Comparison of ENCODE assay signal across 23 mouse cellular contexts in genomic region chr8:80491562-80491961, GRCm38 (mm10). TPM values are rescaled to one million over a fixed set of nuclear protein-coding genes. Genes with fewer than 3 reads are reported as not detected.
DNase-seq lines count a peak whose midpoint lies in the region; ATAC-seq and TF ChIP-seq lines count a peak whose summit lies in the region.
"Had no signal": no experiment of that assay in that cellular context is flagged by ENCODE, and none has a peak within 500 bp of the region (broad histone marks: within the 10 kb centered on the region; RNA-seq: fewer than 3 reads in every experiment).

No protein-coding gene starts in this region.

- no peak overlapping the region for H3K9ac ChIP-seq in intestine, postnatal 0 days (ENCODE audit: low read depth, low read length)
- no peak overlapping the region for H3K9ac ChIP-seq in intestine, embryonic 15.5 days
- H3K9ac ChIP-seq in liver, embryonic 13.5 days = peak overlapping the region; percentile 50
- no peak overlapping the region for H3K9ac ChIP-seq in midbrain, postnatal 0 days (replicated peaks; ENCODE audit: low read length, poor library complexity, severe bottlenecking)
- H3K9ac ChIP-seq in midbrain, embryonic 16.5 days (ENCODE audit: low read depth, low read length) = no peak overlapping the region
- H3K9ac ChIP-seq: embryonic facial prominence, embryonic 13.5 days; forebrain, embryonic 12.5 days; hindbrain, embryonic 13.5 days had no signal

- TF ChIP-seq CTCF in intestine, postnatal 0 days (IDR thresholded peaks at IDR 0.05; ENCODE audit: low read depth) = peak; percentile 26; the same call in 1 of the 2 replicates
- TF ChIP-seq CTCF in midbrain, postnatal 0 days (IDR thresholded peaks at IDR 0.05) = peak; percentile 43; the same call in 1 of the 2 replicates

- DNase-seq in liver, embryonic 13.5 days = no peak
- no peak for DNase-seq in liver
- DNase-seq in midbrain, postnatal 0 days (ENCODE audit: low spot score) = no peak
- DNase-seq in gastrocnemius, adult 18-20 months (ENCODE audit: low spot score) = no peak
- DNase-seq: adrenal gland, postnatal 14 days; cerebellum, adult 18-20 months; cerebellum, adult 9-11 months; cerebellum, postnatal 36 days; gastrocnemius, adult 2 months; gastrocnemius, postnatal 25 days; heart, postnatal 10 days; heart, postnatal 4 days had no signal

- no peaks in the 10 kb centered on the region for H3K36me3 ChIP-seq in intestine, postnatal 0 days (ENCODE audit: control insufficient read depth, insufficient read depth)
- H3K36me3 ChIP-seq in intestine, embryonic 15.5 days = no peaks in the 10 kb centered on the region
- H3K36me3 ChIP-seq in liver, embryonic 13.5 days = peaks cover 12% of the 10 kb centered on the region
- H3K36me3 ChIP-seq in midbrain, postnatal 0 days (ENCODE audit: insufficient read depth, low read length) = no peaks in the 10 kb centered on the region
- H3K36me3 ChIP-seq in midbrain, embryonic 16.5 days (ENCODE audit: control insufficient read depth, insufficient read depth, low read length) = no peaks in the 10 kb centered on the region
- H3K36me3 ChIP-seq: embryonic facial prominence, embryonic 13.5 days; forebrain, embryonic 12.5 days; hindbrain, embryonic 13.5 days had no signal

- H3K9me3 ChIP-seq in intestine, postnatal 0 days (ENCODE audit: control insufficient read depth) = no peaks in the 10 kb centered on the region
- H3K9me3 ChIP-seq in intestine, embryonic 15.5 days = no peaks in the 10 kb centered on the region
- no peaks in the 10 kb centered on the region for H3K9me3 ChIP-seq in liver, embryonic 13.5 days (replicated peaks)
- no peaks in the 10 kb centered on the region for H3K9me3 ChIP-seq in midbrain, postnatal 0 days (ENCODE audit: low read length)
- no peaks in the 10 kb centered on the region for H3K9me3 ChIP-seq in midbrain, embryonic 16.5 days (replicated peaks; ENCODE audit: control insufficient read depth, low read length, poor library complexity, severe bottlenecking)
- H3K9me3 ChIP-seq: embryonic facial prominence, embryonic 13.5 days; forebrain, embryonic 12.5 days; G1E; hindbrain, embryonic 13.5 days had no signal

- H3K27ac ChIP-seq in intestine, postnatal 0 days (ENCODE audit: low read depth, low read length) = no peak overlapping the region
- H3K27ac ChIP-seq in intestine, embryonic 15.5 days = no peak overlapping the region
- no peak overlapping the region for H3K27ac ChIP-seq in liver, embryonic 13.5 days
- H3K27ac ChIP-seq in midbrain, postnatal 0 days (ENCODE audit: low read depth, low read length) = no peak overlapping the region
- no peak overlapping the region for H3K27ac ChIP-seq in midbrain, embryonic 16.5 days (ENCODE audit: low read length)
- H3K27ac ChIP-seq: embryonic facial prominence, embryonic 13.5 days; forebrain, embryonic 12.5 days; gastrocnemius, adult 2 months; hindbrain, embryonic 13.5 days had no signal

- no peak overlapping the region for H3K4me3 ChIP-seq in intestine, postnatal 0 days (ENCODE audit: low read depth, low read length)
- no peak overlapping the region for H3K4me3 ChIP-seq in intestine, embryonic 15.5 days (replicated peaks)
- no peak overlapping the region for H3K4me3 ChIP-seq in liver, embryonic 13.5 days (replicated peaks)
- H3K4me3 ChIP-seq in midbrain, postnatal 0 days (ENCODE audit: low read depth, low read length) = no peak overlapping the region
- H3K4me3 ChIP-seq in midbrain, embryonic 16.5 days (ENCODE audit: low read depth, low read length) = no peak overlapping the region
- H3K4me3 ChIP-seq: embryonic facial prominence, embryonic 13.5 days; forebrain, embryonic 12.5 days; gastrocnemius, adult 2 months; hindbrain, embryonic 13.5 days had no signal

- no peak for ATAC-seq in intestine, postnatal 0 days
- no peak for ATAC-seq in intestine, embryonic 15.5 days
- no peak for ATAC-seq in liver, embryonic 13.5 days (ENCODE audit: low read depth)
- ATAC-seq in midbrain, postnatal 0 days (ENCODE audit: low FRiP score) = no peak
- no peak for ATAC-seq in midbrain, embryonic 16.5 days
- ATAC-seq: activated CD4-positive, CD25-positive, alpha-beta regulatory T cell, adult 4 months; CD4-positive, CD25-positive, alpha-beta regulatory T cell, adult 4 months; forebrain, embryonic 16.5 days had no signal

- 57% methylated on average over 1 of the region's 1 CpGs for WGBS in intestine, postnatal 0 days
- 51% methylated on average over 1 of the region's 1 CpGs for WGBS in intestine, embryonic 15.5 days
- WGBS in liver, embryonic 13.5 days (ENCODE audit: insufficient replicate concordance) = 43% methylated on average over 1 of the region's 1 CpGs
- 37% methylated on average over 1 of the region's 1 CpGs for WGBS in midbrain, postnatal 0 days
- WGBS in midbrain, embryonic 16.5 days = 53% methylated on average over 1 of the region's 1 CpGs

- no peaks in the 10 kb centered on the region for H3K27me3 ChIP-seq in intestine, postnatal 0 days (replicated peaks; ENCODE audit: control insufficient read depth, insufficient read depth, low read length)
- no peaks in the 10 kb centered on the region for H3K27me3 ChIP-seq in intestine, embryonic 15.5 days (replicated peaks)
- H3K27me3 ChIP-seq in liver, embryonic 13.5 days = no peaks in the 10 kb centered on the region
- H3K27me3 ChIP-seq in midbrain, postnatal 0 days (ENCODE audit: insufficient read depth, low read length) = no peaks in the 10 kb centered on the region
- no peaks in the 10 kb centered on the region for H3K27me3 ChIP-seq in midbrain, embryonic 16.5 days (ENCODE audit: control insufficient read depth, insufficient read depth, low read depth, low read length)
- H3K27me3 ChIP-seq: embryonic facial prominence, embryonic 13.5 days; forebrain, embryonic 12.5 days; hindbrain, embryonic 13.5 days had no signal

- H3K4me2 ChIP-seq in intestine, postnatal 0 days (replicated peaks; ENCODE audit: low read depth) = no peak overlapping the region
- no peak overlapping the region for H3K4me2 ChIP-seq in intestine, embryonic 15.5 days (replicated peaks)
- no peak overlapping the region for H3K4me2 ChIP-seq in liver, embryonic 13.5 days
- no peak overlapping the region for H3K4me2 ChIP-seq in midbrain, postnatal 0 days (ENCODE audit: low read depth, low read length, poor library complexity, severe bottlenecking)
- no peak overlapping the region for H3K4me2 ChIP-seq in midbrain, embryonic 16.5 days (ENCODE audit: low read length)
- H3K4me2 ChIP-seq: embryonic facial prominence, embryonic 13.5 days; forebrain, embryonic 12.5 days; hindbrain, embryonic 13.5 days had no signal

- no peaks in the 10 kb centered on the region for H3K4me1 ChIP-seq in intestine, postnatal 0 days (replicated peaks; ENCODE audit: control insufficient read depth, insufficient read depth, low read length)
- no peaks in the 10 kb centered on the region for H3K4me1 ChIP-seq in intestine, embryonic 15.5 days (replicated peaks)
- H3K4me1 ChIP-seq in liver, embryonic 13.5 days (replicated peaks) = peaks cover 18% of the 10 kb centered on the region
- H3K4me1 ChIP-seq in midbrain, postnatal 0 days (ENCODE audit: insufficient read depth, low read length) = no peaks in the 10 kb centered on the region
- peaks cover 6% of the 10 kb centered on the region for H3K4me1 ChIP-seq in midbrain, embryonic 16.5 days (ENCODE audit: control insufficient read depth, insufficient read depth, low read length)

RNA-seq across cellular contexts. Expression of gene Gypa, which starts 2.0 kb away (rescaled TPM):
- 0.46 and 0.95 TPM in 2 replicates for polyA plus RNA-seq in intestine, postnatal 0 days (2015; fragmentation: Nextera tagmentation; extraction: Ambion mirVana)
- 13.7 and 14.1 TPM in 2 replicates for polyA plus RNA-seq in intestine, embryonic 15.5 days (2015; fragmentation: Nextera tagmentation; extraction: Ambion mirVana)
- 610 and 732 TPM in 2 replicates for polyA plus RNA-seq in liver, embryonic 13.5 days (2015; fragmentation: Nextera tagmentation; extraction: Ambion mirVana)
- 1.7 TPM in 1 of 2 replicates, not detected in the other for total RNA-seq in midbrain, postnatal 0 days (2014; rRNA removed)
- polyA plus RNA-seq in midbrain, postnatal 0 days (2015; fragmentation: Nextera tagmentation; extraction: Ambion mirVana) = 0.32 and 0.37 TPM in 2 replicates
- 1.7 and 2.7 TPM in 2 replicates for polyA plus RNA-seq in midbrain, embryonic 16.5 days (2015; fragmentation: Nextera tagmentation; extraction: Ambion mirVana)
- not detected for total RNA-seq in gastrocnemius, adult 18-20 months (2021)
- total RNA-seq: gastrocnemius, adult 2 months; granulocyte monocyte progenitor cell, adult 5-6 weeks had no signal
- polyA plus RNA-seq: CD4-positive, CD25-positive, alpha-beta regulatory T cell, adult 4 months had no signal

Comparison
In these comparisons a context has a peak if more than half of its experiments do, and no peak if none do; other contexts are left out.
1. RNA of gene Gypa, which starts 2.0 kb away (polyA plus RNA-seq): 610 to 732 TPM in liver, embryonic 13.5 days; 13.7 to 14.1 TPM in intestine, embryonic 15.5 days, 1.7 to 2.7 TPM in midbrain, embryonic 16.5 days, 0.46 to 0.95 TPM in intestine, postnatal 0 days and 0.32 to 0.37 TPM in midbrain, postnatal 0 days; every median in the first group is over 10 times any median in the second.